Mouse (Mus musculus): ENCODE results near the gene Kctd11. TPM values are rescaled to one million over a fixed set of nuclear protein-coding genes. Genes with fewer than 3 reads are reported as not detected.

The Kctd11 gene
- polyA plus RNA-seq, 1 experiment from 2014 or later: 3.3 TPM

- H3K4me1 ChIP-seq (ENCODE audit: control insufficient read depth, insufficient read depth, low read length): peaks cover 13% of the 10 kb centered on the region; the same call in 1 of the 2 replicates
- 0 out of 2 replicates have a peak overlapping the region, but pooled peaks have one; percentile 16 for H3K9ac ChIP-seq (ENCODE audit: low read depth, low read length)
- WGBS (ENCODE audit: insufficient replicate concordance): 40% methylated on average over 7 of the region's 7 CpGs
- H3K27ac ChIP-seq (ENCODE audit: low read depth, low read length): peak overlapping the region; percentile 73
- no peaks in the 10 kb centered on the region for H3K9me3 ChIP-seq (replicated peaks; ENCODE audit: control insufficient read depth, low read length)
- peak; percentile 87 for ATAC-seq (replicated peaks; ENCODE audit: insufficient number of reproducible peaks, low FRiP score, low TSS enrichment)
- H3K36me3 ChIP-seq (ENCODE audit: control insufficient read depth, insufficient read depth, low read length): peaks cover 13% of the 10 kb centered on the region; the same call in 1 of the 2 replicates
- peak overlapping the region; percentile 6; the same call in 1 of the 2 replicates for H3K4me3 ChIP-seq (ENCODE audit: low read depth, low read length)
- peak overlapping the region; percentile 42 for H3K4me2 ChIP-seq
- H3K27me3 ChIP-seq (ENCODE audit: control insufficient read depth, insufficient read depth, low read length): peaks cover 27% of the 10 kb centered on the region
These were observed 27.2 kb downstream of the Kctd11 start for GRCm38 (mm10) chr11:69853994-69854393.

- Histone ChIP-seq H3K27ac (ENCODE audit: low read depth, low read length) (no peak overlapping the region), H3K36me3 (ENCODE audit: control insufficient read depth, insufficient read depth, low read length) (peaks cover 13% of the 10 kb centered on the region; the same call in 1 of the 2 replicates), H3K4me3 (ENCODE audit: low read depth, low read length) (no peak overlapping the region), H3K4me1 (ENCODE audit: control insufficient read depth, insufficient read depth, low read length) (peaks cover 22% of the 10 kb centered on the region; the same call in 1 of the 2 replicates), H3K27me3 (ENCODE audit: control insufficient read depth, insufficient read depth, low read length) (peaks cover under 1% of the 10 kb centered on the region), H3K9me3 (replicated peaks; ENCODE audit: control insufficient read depth, low read length) (no peaks in the 10 kb centered on the region), H3K4me2 (no peak overlapping the region), H3K9ac (ENCODE audit: low read depth, low read length) (no peak overlapping the region)
- 81% methylated on average over 8 of the region's 8 CpGs for WGBS (ENCODE audit: insufficient replicate concordance)
- ATAC-seq (replicated peaks; ENCODE audit: insufficient number of reproducible peaks, low FRiP score, low TSS enrichment): no peak
These were observed 30.5 kb downstream of the Kctd11 start for GRCm38 (mm10) chr11:69850754-69851153.

GRCm38 (mm10) chr11:69849884-69850283, 31.3 kb downstream of the Kctd11 start:
- Histone ChIP-seq H3K9me3 (replicated peaks; ENCODE audit: control insufficient read depth, low read length) (no peaks in the 10 kb centered on the region), H3K9ac (ENCODE audit: low read depth, low read length) (no peak overlapping the region), H3K27ac (ENCODE audit: low read depth, low read length) (no peak overlapping the region), H3K36me3 (ENCODE audit: control insufficient read depth, insufficient read depth, low read length) (peaks cover 13% of the 10 kb centered on the region; the same call in 1 of the 2 replicates), H3K27me3 (ENCODE audit: control insufficient read depth, insufficient read depth, low read length) (no peaks in the 10 kb centered on the region; the same call in 1 of the 2 replicates), H3K4me1 (ENCODE audit: control insufficient read depth, insufficient read depth, low read length) (peaks cover 18% of the 10 kb centered on the region), H3K4me3 (ENCODE audit: low read depth, low read length) (no peak overlapping the region), H3K4me2 (no peak overlapping the region)
- WGBS (ENCODE audit: insufficient replicate concordance): 93% methylated on average over 15 of the region's 15 CpGs
- no peak for ATAC-seq (replicated peaks; ENCODE audit: insufficient number of reproducible peaks, low FRiP score, low TSS enrichment)

DNA sequence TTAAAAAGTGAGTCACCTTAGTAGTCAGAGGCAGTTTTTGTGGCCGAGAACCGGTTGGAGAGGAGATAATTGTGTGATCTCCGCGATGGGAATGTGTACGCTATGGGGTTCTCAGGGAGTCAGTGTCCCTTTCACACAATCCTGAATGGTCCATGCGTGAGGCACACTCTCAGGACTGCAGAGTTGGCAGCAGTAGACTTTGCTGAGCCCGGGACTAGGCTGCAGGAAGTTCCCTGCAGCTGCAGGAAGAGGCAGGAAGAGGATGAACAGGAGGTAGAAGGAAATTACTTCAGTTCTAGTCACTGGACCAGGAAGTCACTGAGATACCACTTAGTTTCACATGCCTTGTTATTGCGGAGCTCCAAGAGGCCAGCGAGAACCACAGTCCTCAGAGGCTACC, 32.1 kb downstream of the Kctd11 start:
- Histone ChIP-seq H3K4me2 (no peak overlapping the region; the same call in 1 of the 2 replicates), H3K9ac (ENCODE audit: low read depth, low read length) (no peak overlapping the region), H3K36me3 (ENCODE audit: control insufficient read depth, insufficient read depth, low read length) (peaks cover 13% of the 10 kb centered on the region; the same call in 1 of the 2 replicates), H3K4me3 (ENCODE audit: low read depth, low read length) (no peak overlapping the region), H3K27me3 (ENCODE audit: control insufficient read depth, insufficient read depth, low read length) (no peaks in the 10 kb centered on the region), H3K9me3 (replicated peaks; ENCODE audit: control insufficient read depth, low read length) (no peaks in the 10 kb centered on the region), H3K27ac (ENCODE audit: low read depth, low read length) (no peak overlapping the region), H3K4me1 (ENCODE audit: control insufficient read depth, insufficient read depth, low read length) (peaks cover 15% of the 10 kb centered on the region)
- no peak for ATAC-seq (replicated peaks; ENCODE audit: insufficient number of reproducible peaks, low FRiP score, low TSS enrichment)
- WGBS (ENCODE audit: insufficient replicate concordance): 79% methylated on average over 9 of the region's 9 CpGs

GRCm38 (mm10) chr11:69848021-69848420, 33.2 kb downstream of the Kctd11 start:
- H3K4me1 ChIP-seq (ENCODE audit: control insufficient read depth, insufficient read depth, low read length): peaks cover 15% of the 10 kb centered on the region
- H3K36me3 ChIP-seq (ENCODE audit: control insufficient read depth, insufficient read depth, low read length): peaks cover 13% of the 10 kb centered on the region; the same call in 1 of the 2 replicates
- no peak overlapping the region for H3K27ac ChIP-seq (ENCODE audit: low read depth, low read length)
- H3K9ac ChIP-seq (ENCODE audit: low read depth, low read length): no peak overlapping the region
- no peaks in the 10 kb centered on the region for H3K27me3 ChIP-seq (ENCODE audit: control insufficient read depth, insufficient read depth, low read length)
- peak overlapping the region; percentile 89 for H3K4me2 ChIP-seq
- WGBS (ENCODE audit: insufficient replicate concordance): 96% methylated on average over 6 of the region's 6 CpGs
- no peak for ATAC-seq (replicated peaks; ENCODE audit: insufficient number of reproducible peaks, low FRiP score, low TSS enrichment)
- H3K4me3 ChIP-seq (ENCODE audit: low read depth, low read length): 0 out of 2 replicates have a peak overlapping the region, but pooled peaks have one; percentile 74
- H3K9me3 ChIP-seq (replicated peaks; ENCODE audit: control insufficient read depth, low read length): no peaks in the 10 kb centered on the region

GRCm38 (mm10) chr11:69846738-69847688, 34.2 kb downstream of the Kctd11 start:
- peak; percentile 39 for ATAC-seq (replicated peaks; ENCODE audit: insufficient number of reproducible peaks, low FRiP score, low TSS enrichment)
- WGBS (ENCODE audit: insufficient replicate concordance): 12% methylated on average over 37 of the region's 37 CpGs
- H3K4me3 ChIP-seq (ENCODE audit: low read depth, low read length): peak overlapping the region; percentile 74

GRCm38 (mm10) chr11:69846198-69846680, 35.0 kb downstream of the Kctd11 start, which contains the start of gene Plscr3:
Gene Plscr3, plus strand, starts transcription at chr11:69846376.
- peaks cover 11% of the 10 kb centered on the region; the same call in 1 of the 2 replicates for H3K36me3 ChIP-seq (ENCODE audit: control insufficient read depth, insufficient read depth, low read length)
- WGBS (ENCODE audit: insufficient replicate concordance): under 1% methylated on average over 36 of the region's 38 CpGs
- ATAC-seq (replicated peaks; ENCODE audit: insufficient number of reproducible peaks, low FRiP score, low TSS enrichment): peak; percentile 91
- H3K27ac ChIP-seq (ENCODE audit: low read depth, low read length): peak within 1 kb of the TSS; percentile 90
- H3K9ac ChIP-seq (ENCODE audit: low read depth, low read length): peak within 1 kb of the TSS; percentile 92
- peak within 1 kb of the TSS; percentile 74 for H3K4me3 ChIP-seq (ENCODE audit: low read depth, low read length)
- no peaks in the 10 kb centered on the region for H3K9me3 ChIP-seq (replicated peaks; ENCODE audit: control insufficient read depth, low read length)
- H3K4me2 ChIP-seq: peak within 1 kb of the TSS; percentile 89
- peaks cover 15% of the 10 kb centered on the region for H3K4me1 ChIP-seq (ENCODE audit: control insufficient read depth, insufficient read depth, low read length)
- H3K27me3 ChIP-seq (ENCODE audit: control insufficient read depth, insufficient read depth, low read length): no peaks in the 10 kb centered on the region

More at GRCm38 (mm10) chr11:69846738-69847688, 34.2 kb downstream of the Kctd11 start:
- Histone ChIP-seq H3K36me3 (ENCODE audit: control insufficient read depth, insufficient read depth, low read length) (peaks cover 13% of the 10 kb centered on the region; the same call in 1 of the 2 replicates), H3K9me3 (replicated peaks; ENCODE audit: control insufficient read depth, low read length) (no peaks in the 10 kb centered on the region), H3K9ac (ENCODE audit: low read depth, low read length) (peak overlapping the region; percentile 92), H3K4me1 (ENCODE audit: control insufficient read depth, insufficient read depth, low read length) (peaks cover 15% of the 10 kb centered on the region), H3K27ac (ENCODE audit: low read depth, low read length) (peak overlapping the region; percentile 90), H3K4me2 (peak overlapping the region; percentile 89), H3K27me3 (ENCODE audit: control insufficient read depth, insufficient read depth, low read length) (no peaks in the 10 kb centered on the region)

DNA sequence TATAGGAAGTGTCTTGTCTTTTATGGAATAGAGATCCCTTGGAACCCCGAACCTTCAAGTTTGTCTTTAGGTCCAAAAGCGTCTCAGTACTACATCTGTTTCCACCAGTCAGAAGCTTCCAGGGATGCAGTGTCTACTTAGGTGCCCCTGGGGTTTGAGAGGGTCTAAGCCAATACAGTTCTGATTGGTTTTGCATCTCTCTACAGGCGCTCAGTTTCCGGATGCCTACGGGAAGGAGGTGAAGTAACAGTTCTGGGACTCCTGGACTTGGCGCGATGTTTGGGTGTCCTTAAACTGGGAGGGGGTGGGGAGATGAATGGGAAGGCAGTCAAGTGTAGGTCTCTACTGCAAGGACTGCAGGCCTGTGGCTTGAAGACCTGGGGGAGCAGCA, 42.5 kb downstream of the Kctd11 start:
- H3K27ac ChIP-seq (ENCODE audit: low read depth, low read length): peak overlapping the region; percentile 85
- peaks cover 34% of the 10 kb centered on the region for H3K27me3 ChIP-seq (ENCODE audit: control insufficient read depth, insufficient read depth, low read length)
- WGBS (ENCODE audit: insufficient replicate concordance): 1% methylated on average over 7 of the region's 7 CpGs
- peak overlapping the region; percentile 85 for H3K9ac ChIP-seq (ENCODE audit: low read depth, low read length)
- no peaks in the 10 kb centered on the region for H3K9me3 ChIP-seq (replicated peaks; ENCODE audit: control insufficient read depth, low read length)
- no peak for ATAC-seq (replicated peaks; ENCODE audit: insufficient number of reproducible peaks, low FRiP score, low TSS enrichment)
- peak overlapping the region; percentile 91 for H3K4me2 ChIP-seq
- peaks cover 28% of the 10 kb centered on the region for H3K4me1 ChIP-seq (ENCODE audit: control insufficient read depth, insufficient read depth, low read length)
- H3K4me3 ChIP-seq (ENCODE audit: low read depth, low read length): peak overlapping the region; percentile 70
- no peaks in the 10 kb centered on the region for H3K36me3 ChIP-seq (ENCODE audit: control insufficient read depth, insufficient read depth, low read length)
